Mouse (Mus musculus) ES-Bruce4 (cell line): ENCODE measurements at regions not wholly inside any gene's neighbourhood (a gene's known extent, or its start where the extent isn't known, plus 50 kb on each side); places are given as distances from the start of the nearest gene placed in this dataset.

ENCODE experiments used
- CTCF ChIP-seq: IDR thresholded peaks from one replicate; pipeline ENCODE4 v1.8.1; 2011; ENCODE audit warnings: low read depth, low read length
- EP300 ChIP-seq: IDR thresholded peaks from 2 replicates; pipeline ENCODE4 v1.6.1; 2011; ENCODE audit warnings: low read depth, low read length; ENCODE audit not compliant: insufficient read depth
- POLR2A ChIP-seq: IDR thresholded peaks from one replicate; pipeline ENCODE4 v1.8.1; 2011; ENCODE audit warnings: low read length; ENCODE audit not compliant: insufficient read depth

- TF ChIP-seq POLR2A (no peak), CTCF (no peak), EP300 (no peak)
Measured at GRCm38 (mm10) chr2:51278824-51279223, 129.9 kb upstream of the Rnd3 start.
